Mouse (Mus musculus): ENCODE measurements around the gene Mthfd1l.

DNA sequence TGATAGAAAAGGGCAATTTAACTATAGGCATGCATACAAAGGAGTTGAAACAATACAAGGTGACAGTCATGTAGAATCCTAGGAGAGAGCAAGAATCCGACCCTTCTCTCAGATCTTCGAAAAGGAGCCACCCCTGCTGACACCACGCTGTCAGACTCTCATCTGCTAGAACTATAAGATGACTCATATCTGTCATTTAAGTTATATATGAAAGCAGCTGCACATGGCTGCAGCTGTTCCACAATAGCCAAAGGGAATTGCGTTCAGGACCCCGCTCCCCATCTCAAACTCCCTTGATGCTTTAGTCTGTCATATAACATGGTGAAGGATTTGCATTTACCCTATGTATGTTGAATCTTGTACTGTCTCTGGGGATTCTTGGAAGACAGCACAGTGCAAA is 201.3 kb downstream of the Mthfd1l start:
- TF ChIP-seq EP300 (optimal IDR thresholded peaks at IDR 0.05): no peak
- TF ChIP-seq CTCF (IDR thresholded peaks at IDR 0.05; ENCODE audit: low read depth): no peak

Measured in stomach, postnatal 0 days (tissue).